Mouse (Mus musculus) kidney, embryonic 16.5 days (tissue): ENCODE data around the gene Adcy4. TPM values are rescaled to one million over a fixed set of nuclear protein-coding genes. Genes with fewer than 3 reads are reported as not detected.

Source experiments
- ATAC-seq: fragments of 200-750 bp; cut with Nextera tagmentation; 2 replicates; pipeline ENCODE4 v1.8.0; 2017; ENCODE audit warnings: moderate TSS enrichment; ENCODE audit not compliant: low FRiP score, low TSS enrichment
- H3K27ac ChIP-seq: fragments of 300-500 bp; sonication (generic); 2 replicates; pipeline ENCODE4 v1.5.1; 2014; ENCODE audit warnings: low read length
- H3K27me3 ChIP-seq: fragments of 300-500 bp; sonication (generic); 2 replicates; pipeline ENCODE4 v1.6.1; 2014; ENCODE audit warnings: low read length, control low read depth, mixed read lengths; ENCODE audit not compliant: insufficient read depth
- H3K36me3 ChIP-seq: fragments of 300-500 bp; sonication (generic); 2 replicates; pipeline ENCODE4 v1.6.1; 2014; ENCODE audit warnings: low read length, control low read depth, mixed read lengths; ENCODE audit not compliant: insufficient read depth
- H3K4me1 ChIP-seq: fragments of 300-500 bp; sonication (generic); 2 replicates; pipeline ENCODE4 v1.6.1; 2014; ENCODE audit warnings: low read length, control low read depth, mixed read lengths; ENCODE audit not compliant: insufficient read depth
- H3K4me2 ChIP-seq: fragments of 300-500 bp; sonication (generic); replicated peaks from 2 replicates; pipeline ENCODE4 v1.6.1; 2014; ENCODE audit warnings: low read depth, low read length
- H3K4me3 ChIP-seq: fragments of 300-500 bp; sonication (generic); 2 replicates; pipeline ENCODE4 v1.5.1; 2014; ENCODE audit warnings: mild to moderate bottlenecking, low read length
- H3K9ac ChIP-seq: fragments of 300-500 bp; sonication (generic); replicated peaks from 2 replicates; pipeline ENCODE4 v1.6.1; 2014; ENCODE audit warnings: low read length
- H3K9me3 ChIP-seq: fragments of 300-500 bp; sonication (generic); 2 replicates; pipeline ENCODE4 v1.6.1; 2016; ENCODE audit warnings: low read length, control low read depth
- WGBS: fragments of 180-500 bp; shearing (Covaris S2); extraction: QIAGEN DNeasy Blood & Tissue Kit; methylation state at CpG from one replicate; pipeline ENCODE4 v1.1.7; 2014; 5-methylcytosine and 5-hydroxymethylcytosine counted together
- polyA plus RNA-seq: library from polyadenylated mRNA; unstranded; fragments of >200 nt; fragmentation: Nextera tagmentation; extraction: Ambion mirVana; gene quantifications from 2 replicates; pipeline ENCODE4 v1.2.1, GENCODE M21; 2015

The Adcy4 gene
- polyA plus RNA-seq, 1 experiment from 2014 or later = 19.7 TPM

- no peak overlapping the region for H3K27ac ChIP-seq
- no peaks in the 10 kb centered on the region for H3K9me3 ChIP-seq
- H3K36me3 ChIP-seq = peaks cover 28% of the 10 kb centered on the region
- 80% methylated on average over 9 of the region's 9 CpGs for WGBS
- H3K9ac ChIP-seq = no peak overlapping the region
- H3K4me1 ChIP-seq = 0 out of 2 replicates have a peak, but pooled peaks cover 7% of the 10 kb centered on the region
- H3K4me2 ChIP-seq = no peak overlapping the region
- H3K4me3 ChIP-seq = no peak overlapping the region
- ATAC-seq = peak; percentile 77
- H3K27me3 ChIP-seq = no peaks in the 10 kb centered on the region
These were observed 46.7 kb downstream of the Adcy4 start for GRCm38 (mm10) chr14:55737086-55737687.

GRCm38 (mm10) chr14:55735758-55736157, 48.1 kb downstream of the Adcy4 start:
- Histone ChIP-seq H3K27ac (no peak overlapping the region), H3K4me1 (0 out of 2 replicates have a peak, but pooled peaks cover 7% of the 10 kb centered on the region)

GRCm38 (mm10) chr14:55735334-55735733, 48.6 kb downstream of the Adcy4 start:
- peaks cover 24% of the 10 kb centered on the region for H3K36me3 ChIP-seq
- no peaks in the 10 kb centered on the region for H3K27me3 ChIP-seq
- no peak overlapping the region for H3K4me2 ChIP-seq
- no peaks in the 10 kb centered on the region for H3K9me3 ChIP-seq
- 0 out of 2 replicates have a peak, but pooled peaks cover 7% of the 10 kb centered on the region for H3K4me1 ChIP-seq
- no peak overlapping the region for H3K27ac ChIP-seq
- ATAC-seq = no peak
- 47% methylated on average over 3 of the region's 3 CpGs for WGBS
- no peak overlapping the region for H3K4me3 ChIP-seq
- no peak overlapping the region for H3K9ac ChIP-seq

More at GRCm38 (mm10) chr14:55735758-55736157, 48.1 kb downstream of the Adcy4 start:
- Histone ChIP-seq H3K9me3 (no peaks in the 10 kb centered on the region), H3K4me3 (no peak overlapping the region), H3K9ac (no peak overlapping the region), H3K4me2 (no peak overlapping the region), H3K36me3 (peaks cover 28% of the 10 kb centered on the region), H3K27me3 (no peaks in the 10 kb centered on the region)
- 79% methylated on average over 4 of the region's 4 CpGs for WGBS
- no peak for ATAC-seq

GRCm38 (mm10) chr14:55734869-55735268, 49.0 kb downstream of the Adcy4 start:
- peaks cover 20% of the 10 kb centered on the region for H3K36me3 ChIP-seq
- no peak overlapping the region for H3K27ac ChIP-seq
- no peaks in the 10 kb centered on the region for H3K27me3 ChIP-seq
- H3K4me1 ChIP-seq = 0 out of 2 replicates have a peak, but pooled peaks cover 7% of the 10 kb centered on the region
- no peak overlapping the region for H3K4me2 ChIP-seq
- H3K4me3 ChIP-seq = no peak overlapping the region
- H3K9ac ChIP-seq = no peak overlapping the region
- WGBS = 83% methylated on average over 7 of the region's 7 CpGs
- no peak for ATAC-seq
- no peaks in the 10 kb centered on the region for H3K9me3 ChIP-seq

GRCm38 (mm10) chr14:55733889-55734288, 50.0 kb downstream of the Adcy4 start:
- no peak overlapping the region for H3K9ac ChIP-seq
- H3K4me3 ChIP-seq = no peak overlapping the region
- no peak overlapping the region for H3K4me2 ChIP-seq
- H3K9me3 ChIP-seq = no peaks in the 10 kb centered on the region
- WGBS = 77% methylated on average over 10 of the region's 10 CpGs
- no peak overlapping the region for H3K27ac ChIP-seq
- H3K27me3 ChIP-seq = no peaks in the 10 kb centered on the region
- H3K36me3 ChIP-seq = peaks cover 11% of the 10 kb centered on the region
- 0 out of 2 replicates have a peak, but pooled peaks cover 7% of the 10 kb centered on the region for H3K4me1 ChIP-seq
- no peak for ATAC-seq

GRCm38 (mm10) chr14:55730531-55731032, 53.3 kb downstream of the Adcy4 start:
- no peaks in the 10 kb centered on the region for H3K27me3 ChIP-seq
- no peaks in the 10 kb centered on the region for H3K36me3 ChIP-seq
- 85% methylated on average over 7 of the region's 7 CpGs for WGBS
- H3K4me1 ChIP-seq = no peaks in the 10 kb centered on the region
- no peak overlapping the region for H3K27ac ChIP-seq
- H3K9ac ChIP-seq = no peak overlapping the region
- H3K9me3 ChIP-seq = no peaks in the 10 kb centered on the region
- H3K4me3 ChIP-seq = no peak overlapping the region
- no peak for ATAC-seq
- no peak overlapping the region for H3K4me2 ChIP-seq

- no peaks in the 10 kb centered on the region for H3K36me3 ChIP-seq
- H3K9me3 ChIP-seq = no peaks in the 10 kb centered on the region
- H3K27ac ChIP-seq = no peak overlapping the region
- H3K9ac ChIP-seq = no peak overlapping the region
- no peaks in the 10 kb centered on the region for H3K27me3 ChIP-seq
- no peak for ATAC-seq
- 74% methylated on average over 7 of the region's 7 CpGs for WGBS
- H3K4me3 ChIP-seq = no peak overlapping the region
- no peaks in the 10 kb centered on the region for H3K4me1 ChIP-seq
- no peak overlapping the region for H3K4me2 ChIP-seq
These were observed 53.8 kb downstream of the Adcy4 start for GRCm38 (mm10) chr14:55730116-55730515.

GRCm38 (mm10) chr14:55727889-55728685, 55.8 kb downstream of the Adcy4 start:
- Histone ChIP-seq H3K27me3 (no peaks in the 10 kb centered on the region), H3K9ac (no peak overlapping the region), H3K9me3 (no peaks in the 10 kb centered on the region), H3K4me1 (no peaks in the 10 kb centered on the region), H3K27ac (no peak overlapping the region), H3K4me3 (no peak overlapping the region), H3K4me2 (no peak overlapping the region), H3K36me3 (no peaks in the 10 kb centered on the region)
- 67% methylated on average over 8 of the region's 8 CpGs for WGBS
- no peak for ATAC-seq

GRCm38 (mm10) chr14:55726261-55726660, 57.6 kb downstream of the Adcy4 start:
- H3K27ac ChIP-seq = no peak overlapping the region
- no peaks in the 10 kb centered on the region for H3K36me3 ChIP-seq
- H3K4me3 ChIP-seq = no peak overlapping the region
- H3K4me2 ChIP-seq = no peak overlapping the region
- ATAC-seq = no peak
- no peak overlapping the region for H3K9ac ChIP-seq
- peaks cover 5% of the 10 kb centered on the region for H3K4me1 ChIP-seq
- H3K27me3 ChIP-seq = no peaks in the 10 kb centered on the region
- H3K9me3 ChIP-seq = no peaks in the 10 kb centered on the region

GRCm38 (mm10) chr14:55724411-55724871, 59.5 kb downstream of the Adcy4 start:
- WGBS = 54% methylated on average over 8 of the region's 8 CpGs
- Histone ChIP-seq H3K36me3 (0 out of 2 replicates have a peak, but pooled peaks cover 7% of the 10 kb centered on the region), H3K9ac (0 out of 2 replicates have a peak overlapping the region, but pooled peaks have one; percentile 16), H3K27me3 (no peaks in the 10 kb centered on the region), H3K27ac (no peak overlapping the region), H3K4me1 (peaks cover 10% of the 10 kb centered on the region), H3K4me3 (no peak overlapping the region), H3K4me2 (no peak overlapping the region), H3K9me3 (no peaks in the 10 kb centered on the region)
- ATAC-seq = no peak
